Mouse (Mus musculus): Measurements from ENCODE around the gene Tmem184b. TPM values are rescaled to one million over a fixed set of nuclear protein-coding genes. Genes with fewer than 3 reads are reported as not detected.

Tmem184b gene
- polyA plus RNA-seq, 1 experiment from 2014 or later, result 75.5 TPM

GRCm38 (mm10) chr15:79393101-79393500 is 10.3 kb downstream of the Tmem184b start:
- Histone ChIP-seq H3K36me3 (peaks cover 6% of the 10 kb centered on the region; the same call in 1 of the 2 replicates), H3K27me3 (no peaks in the 10 kb centered on the region), H3K9me3 (replicated peaks) (no peaks in the 10 kb centered on the region), H3K4me3 (replicated peaks) (no peak overlapping the region), H3K4me2 (no peak overlapping the region), H3K27ac (no peak overlapping the region), H3K4me1 (peaks cover 80% of the 10 kb centered on the region), H3K9ac (no peak overlapping the region)
- whole genome bisulfite sequencing, result 88% methylated on average over 6 of the region's 6 CpGs
- ATAC-seq (replicated peaks; ENCODE audit: low FRiP score), result no peak

- Histone ChIP-seq H3K27ac (peak overlapping the region; percentile 80), H3K27me3 (no peaks in the 10 kb centered on the region), H3K4me1 (peaks cover 84% of the 10 kb centered on the region), H3K4me2 (no peak overlapping the region), H3K9ac (no peak overlapping the region), H3K9me3 (replicated peaks) (no peaks in the 10 kb centered on the region), H3K4me3 (replicated peaks) (no peak overlapping the region), H3K36me3 (peaks cover 5% of the 10 kb centered on the region; the same call in 1 of the 2 replicates)
- no peak for ATAC-seq (replicated peaks; ENCODE audit: low FRiP score)
- 83% methylated on average over 5 of the region's 5 CpGs for WGBS
Measured at GRCm38 (mm10) chr15:79392527-79392926, 10.8 kb downstream of the Tmem184b start.

- no peaks in the 10 kb centered on the region for H3K36me3 ChIP-seq
- no peaks in the 10 kb centered on the region for H3K27me3 ChIP-seq
- H3K4me1 ChIP-seq, result peaks cover 81% of the 10 kb centered on the region
- peak; percentile 74 for ATAC-seq (replicated peaks; ENCODE audit: low FRiP score)
- H3K9ac ChIP-seq, result no peak overlapping the region
- peak overlapping the region; percentile 80 for H3K27ac ChIP-seq
- H3K4me2 ChIP-seq, result no peak overlapping the region
- H3K4me3 ChIP-seq (replicated peaks), result no peak overlapping the region
- WGBS, result 19% methylated on average over 7 of the region's 7 CpGs
- no peaks in the 10 kb centered on the region for H3K9me3 ChIP-seq (replicated peaks)
Measured at GRCm38 (mm10) chr15:79391447-79392093, 11.8 kb downstream of the Tmem184b start.

GRCm38 (mm10) chr15:79390434-79390833 is 12.9 kb downstream of the Tmem184b start:
- H3K4me1 ChIP-seq, result peaks cover 75% of the 10 kb centered on the region
- ATAC-seq (replicated peaks; ENCODE audit: low FRiP score), result no peak
- H3K9me3 ChIP-seq (replicated peaks), result no peaks in the 10 kb centered on the region
- no peaks in the 10 kb centered on the region for H3K27me3 ChIP-seq
- no peak overlapping the region for H3K27ac ChIP-seq
- WGBS, result 76% methylated on average over 6 of the region's 6 CpGs
- H3K4me2 ChIP-seq, result no peak overlapping the region
- no peak overlapping the region for H3K4me3 ChIP-seq (replicated peaks)
- H3K36me3 ChIP-seq, result no peaks in the 10 kb centered on the region
- no peak overlapping the region for H3K9ac ChIP-seq

GRCm38 (mm10) chr15:79388171-79388570 is 15.2 kb downstream of the Tmem184b start:
- H3K9me3 ChIP-seq (replicated peaks), result no peaks in the 10 kb centered on the region
- no peak overlapping the region for H3K4me2 ChIP-seq
- H3K27ac ChIP-seq, result no peak overlapping the region
- no peak for ATAC-seq (replicated peaks; ENCODE audit: low FRiP score)
- H3K4me3 ChIP-seq (replicated peaks), result no peak overlapping the region
- H3K27me3 ChIP-seq, result no peaks in the 10 kb centered on the region
- WGBS, result 79% methylated on average over 6 of the region's 6 CpGs
- H3K4me1 ChIP-seq, result peaks cover 53% of the 10 kb centered on the region
- H3K9ac ChIP-seq, result no peak overlapping the region
- H3K36me3 ChIP-seq, result no peaks in the 10 kb centered on the region

- no peak for ATAC-seq (replicated peaks; ENCODE audit: low FRiP score)
- Histone ChIP-seq H3K27ac (no peak overlapping the region), H3K9ac (no peak overlapping the region), H3K4me2 (no peak overlapping the region), H3K27me3 (no peaks in the 10 kb centered on the region), H3K36me3 (no peaks in the 10 kb centered on the region), H3K4me1 (peaks cover 47% of the 10 kb centered on the region), H3K9me3 (replicated peaks) (no peaks in the 10 kb centered on the region), H3K4me3 (replicated peaks) (no peak overlapping the region)
- WGBS, result 79% methylated on average over 7 of the region's 7 CpGs
Measured at GRCm38 (mm10) chr15:79387611-79388010, 15.8 kb downstream of the Tmem184b start.

- ATAC-seq (replicated peaks; ENCODE audit: low FRiP score), result no peak
- H3K36me3 ChIP-seq, result no peaks in the 10 kb centered on the region
- H3K4me1 ChIP-seq, result peaks cover 42% of the 10 kb centered on the region
- no peak overlapping the region for H3K9ac ChIP-seq
- H3K27me3 ChIP-seq, result no peaks in the 10 kb centered on the region
- no peak overlapping the region for H3K4me2 ChIP-seq
- H3K4me3 ChIP-seq (replicated peaks), result no peak overlapping the region
- H3K27ac ChIP-seq, result no peak overlapping the region
- H3K9me3 ChIP-seq (replicated peaks), result no peaks in the 10 kb centered on the region
- 69% methylated on average over 6 of the region's 6 CpGs for WGBS
Measured at GRCm38 (mm10) chr15:79387081-79387480, 16.3 kb downstream of the Tmem184b start.

GRCm38 (mm10) chr15:79381644-79382043 is 21.7 kb downstream of the Tmem184b start:
- H3K4me3 ChIP-seq (replicated peaks), result no peak overlapping the region
- peaks cover 11% of the 10 kb centered on the region for H3K4me1 ChIP-seq
- no peaks in the 10 kb centered on the region for H3K27me3 ChIP-seq
- H3K4me2 ChIP-seq, result no peak overlapping the region
- WGBS, result 86% methylated on average over 9 of the region's 9 CpGs
- H3K9ac ChIP-seq, result no peak overlapping the region
- no peaks in the 10 kb centered on the region for H3K9me3 ChIP-seq (replicated peaks)
- ATAC-seq (replicated peaks; ENCODE audit: low FRiP score), result no peak
- H3K27ac ChIP-seq, result no peak overlapping the region
- peaks cover 18% of the 10 kb centered on the region for H3K36me3 ChIP-seq

- Histone ChIP-seq H3K4me1 (peaks cover 11% of the 10 kb centered on the region), H3K4me2 (no peak overlapping the region), H3K4me3 (replicated peaks) (no peak overlapping the region), H3K36me3 (peaks cover 26% of the 10 kb centered on the region), H3K27me3 (no peaks in the 10 kb centered on the region), H3K27ac (no peak overlapping the region), H3K9me3 (replicated peaks) (no peaks in the 10 kb centered on the region), H3K9ac (no peak overlapping the region)
- no peak; the same call in 1 of the 2 replicates for ATAC-seq (replicated peaks; ENCODE audit: low FRiP score)
- 54% methylated on average over 21 of the region's 23 CpGs for WGBS
Measured at GRCm38 (mm10) chr15:79380468-79381444, 22.6 kb downstream of the Tmem184b start.

- Histone ChIP-seq H3K27me3 (no peaks in the 10 kb centered on the region), H3K9me3 (replicated peaks) (no peaks in the 10 kb centered on the region), H3K9ac (no peak overlapping the region), H3K4me1 (peaks cover 11% of the 10 kb centered on the region), H3K4me2 (no peak overlapping the region), H3K36me3 (peaks cover 34% of the 10 kb centered on the region), H3K27ac (no peak overlapping the region), H3K4me3 (replicated peaks) (no peak overlapping the region)
- ATAC-seq (replicated peaks; ENCODE audit: low FRiP score), result no peak
- 90% methylated on average over 7 of the region's 7 CpGs for WGBS
Measured at GRCm38 (mm10) chr15:79379658-79380057, 23.7 kb downstream of the Tmem184b start.

- no peak overlapping the region for H3K4me2 ChIP-seq
- H3K9ac ChIP-seq, result no peak overlapping the region
- H3K4me3 ChIP-seq (replicated peaks), result no peak overlapping the region
- no peaks in the 10 kb centered on the region for H3K27me3 ChIP-seq
- H3K9me3 ChIP-seq (replicated peaks), result no peaks in the 10 kb centered on the region
- peaks cover 11% of the 10 kb centered on the region for H3K4me1 ChIP-seq
- no peak overlapping the region for H3K27ac ChIP-seq
- peaks cover 45% of the 10 kb centered on the region for H3K36me3 ChIP-seq
- ATAC-seq (replicated peaks; ENCODE audit: low FRiP score), result no peak
- whole genome bisulfite sequencing, result 93% methylated on average over 10 of the region's 10 CpGs
Measured at GRCm38 (mm10) chr15:79378608-79379007, 24.8 kb downstream of the Tmem184b start.

- 76% methylated on average over 6 of the region's 6 CpGs for WGBS
- ATAC-seq (replicated peaks; ENCODE audit: low FRiP score), result no peak
- Histone ChIP-seq H3K4me3 (replicated peaks) (no peak overlapping the region), H3K9me3 (replicated peaks) (no peaks in the 10 kb centered on the region), H3K4me1 (peaks cover 11% of the 10 kb centered on the region), H3K27me3 (no peaks in the 10 kb centered on the region), H3K36me3 (peaks cover 54% of the 10 kb centered on the region), H3K9ac (no peak overlapping the region), H3K4me2 (no peak overlapping the region), H3K27ac (no peak overlapping the region)
Measured at GRCm38 (mm10) chr15:79377681-79378080, 25.7 kb downstream of the Tmem184b start.
